Mouse (Mus musculus) gastrocnemius, adult 2 months (tissue): ENCODE data around the gene Hras. TPM values are rescaled to one million over a fixed set of nuclear protein-coding genes. Genes with fewer than 3 reads are reported as not detected.

Experiments
- DNase-seq: peaks from one replicate; pipeline ENCODE4 v3.0.0; 2022
- H3K27ac ChIP-seq: fragments of 200-600 bp; 2 replicates; pipeline ENCODE4 v1.8.1; 2022; ENCODE audit warnings: mild to moderate bottlenecking
- H3K4me3 ChIP-seq: fragments of 200-600 bp; 2 replicates; pipeline ENCODE4 v1.8.1; 2022; ENCODE audit warnings: mild to moderate bottlenecking, moderate library complexity
- CTCF ChIP-seq: fragments of 200-600 bp; IDR thresholded peaks from 2 replicates; pipeline ENCODE4 v1.8.1; 2022; ENCODE audit warnings: antibody characterized with exemption, mild to moderate bottlenecking, moderate library complexity
- intact Hi-C: fragments of 180-260 bp; cut with DNase I; formaldehyde crosslinking; loops from one replicate; pipeline ENCODE4 v1.15.1; 2025
- total RNA-seq, 2 experiments: library from RNA; stranded (reverse); gene quantifications; 2 replicates each; pipeline ENCODE4 v1.2.3; 2021

Hras gene
- total RNA-seq, 2 experiments from 2014 or later: 117 to 119 TPM

DNA sequence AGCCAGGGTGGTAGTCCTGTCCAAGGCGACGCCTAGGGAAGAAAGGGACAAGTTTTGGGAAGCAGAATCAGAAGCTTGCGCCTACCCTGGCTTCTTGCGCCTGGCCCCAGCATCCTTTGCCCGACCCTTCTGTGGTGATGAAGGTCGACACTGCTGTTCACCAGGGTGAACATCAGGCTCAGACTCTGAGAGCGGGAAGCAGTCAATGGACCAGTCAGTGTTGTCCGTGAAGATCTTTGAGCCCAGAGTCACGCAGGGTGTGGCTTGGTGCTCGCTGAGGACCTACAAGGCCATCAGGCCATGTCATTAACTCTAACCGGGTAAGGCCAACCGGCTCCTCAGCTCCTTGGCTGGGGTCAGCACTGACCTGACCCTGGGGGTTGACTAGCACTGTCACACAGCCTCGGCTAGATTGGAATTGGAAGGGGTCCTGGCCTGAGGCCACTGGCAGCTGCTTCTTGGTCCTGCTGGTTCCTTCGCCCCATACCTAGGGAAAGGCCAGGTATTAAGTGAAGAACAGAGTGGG lies 16.9 kb upstream of the Hras start:
- intact Hi-C loops: no loop called here
- peak; percentile 17 for DNase-seq
- no peak overlapping the region for H3K27ac ChIP-seq
- H3K4me3 ChIP-seq: no peak overlapping the region
- TF ChIP-seq CTCF: no peak

DNA sequence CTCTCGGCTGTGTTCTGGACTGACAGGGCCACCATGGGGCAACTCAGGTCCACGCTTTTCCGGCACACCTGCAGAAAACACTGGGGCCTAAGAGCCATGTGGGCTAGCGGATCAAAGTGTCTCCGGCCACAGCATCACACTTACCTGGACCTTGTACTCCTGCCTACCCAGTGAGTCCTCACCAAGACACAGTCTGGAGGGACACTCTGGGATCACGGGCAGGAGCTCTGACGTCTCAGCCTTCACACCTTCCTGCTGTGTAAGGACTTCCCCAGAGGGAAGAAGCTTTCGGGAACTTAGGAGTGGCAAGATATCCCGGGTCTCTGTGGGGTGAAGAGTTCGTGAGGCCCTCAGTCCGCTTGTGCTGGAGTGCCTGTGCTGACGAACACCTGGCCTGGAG lies 16.3 kb upstream of the Hras start:
- H3K4me3 ChIP-seq: no peak overlapping the region
- H3K27ac ChIP-seq: no peak overlapping the region
- intact Hi-C loops: no loop called here

DNA sequence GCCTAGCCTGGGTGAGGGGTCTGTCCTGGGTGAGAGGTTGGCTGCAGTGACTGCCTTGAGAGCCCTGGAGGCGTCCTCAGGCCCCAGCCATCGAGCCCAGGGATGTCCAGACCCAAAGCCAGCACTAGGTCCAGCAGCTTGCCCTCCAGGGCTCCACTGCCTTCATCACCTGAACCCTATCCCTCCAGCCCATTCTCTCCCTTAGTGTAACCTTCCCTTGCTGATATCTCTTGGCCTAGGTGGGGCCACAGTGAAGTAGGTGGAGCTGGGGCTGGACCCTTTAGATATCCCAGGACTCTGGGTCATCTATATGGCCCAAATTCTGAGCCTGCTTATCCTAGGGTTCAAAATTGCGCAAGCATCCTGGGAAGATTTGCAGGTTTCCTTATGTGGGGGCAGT lies 15.7 kb upstream of the Hras start:
- no peak overlapping the region for H3K4me3 ChIP-seq
- TF ChIP-seq CTCF: no peak

More for the DNA sequence above, 16.3 kb upstream of the Hras start:
- peak; percentile 6 for DNase-seq
- no peak for TF ChIP-seq CTCF

DNA sequence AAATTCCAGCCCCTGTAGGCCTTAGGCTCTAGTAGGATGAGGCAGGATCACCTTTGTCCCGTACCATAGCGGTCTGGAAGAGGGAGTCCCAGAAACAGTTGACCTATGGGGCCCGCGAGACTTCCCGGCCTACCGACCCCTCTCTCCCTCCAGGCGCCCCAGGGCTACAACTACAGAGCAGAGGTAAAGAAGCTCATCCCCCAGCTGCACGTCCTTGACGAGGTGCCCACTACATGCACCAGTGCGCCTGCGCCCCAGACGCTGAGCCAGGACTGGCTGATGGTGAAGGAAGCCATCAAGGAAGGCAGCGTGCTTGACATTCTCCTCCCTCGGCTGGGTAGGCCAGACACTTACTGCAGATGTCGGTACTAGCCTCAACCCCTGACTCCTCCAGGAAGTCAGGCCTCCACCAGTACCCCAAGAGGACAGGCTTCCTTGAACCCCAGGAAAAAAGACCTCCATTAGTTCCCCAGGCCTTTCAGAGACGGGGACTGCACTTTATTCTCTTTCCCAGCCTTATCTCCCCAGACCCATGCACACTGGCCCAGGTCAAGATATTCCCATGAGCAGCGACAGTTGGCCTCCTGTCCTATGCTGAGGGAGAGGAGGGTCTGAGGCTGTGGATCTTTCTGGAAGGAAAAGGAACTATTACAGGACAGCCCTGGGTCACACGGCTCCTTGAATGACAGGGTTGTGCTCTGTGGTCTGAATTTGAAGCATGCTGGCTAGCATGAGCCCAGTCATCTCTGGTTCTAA lies 12.6 kb upstream of the Hras start:
- no peak overlapping the region for H3K4me3 ChIP-seq
- intact Hi-C loops: no loop called here
- H3K27ac ChIP-seq: no peak overlapping the region
- TF ChIP-seq CTCF: no peak
- peak; percentile 13 for DNase-seq

More for the DNA sequence above, 15.7 kb upstream of the Hras start:
- intact Hi-C loops: no loop called here
- DNase-seq: no peak
- H3K27ac ChIP-seq: no peak overlapping the region

DNA sequence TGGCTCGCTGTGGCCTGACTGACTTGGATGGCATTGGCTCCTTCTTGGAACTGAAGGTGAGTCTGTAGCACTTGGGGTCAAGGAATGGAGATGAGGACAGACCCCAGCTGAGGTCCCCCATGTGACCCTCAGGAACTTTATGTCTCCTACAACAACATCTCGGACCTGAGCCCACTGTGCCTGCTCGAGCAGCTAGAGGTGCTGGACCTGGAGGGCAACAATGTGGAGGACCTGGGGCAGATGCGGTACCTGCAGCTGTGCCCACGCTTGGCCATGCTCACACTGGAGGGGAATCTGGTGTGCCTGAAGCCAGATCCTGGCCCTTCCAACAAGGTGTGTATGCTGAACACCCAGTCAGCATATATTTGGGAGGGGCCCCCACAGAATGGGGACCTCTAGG lies 11.7 kb upstream of the Hras start:
- intact Hi-C loops: no loop called here
- TF ChIP-seq CTCF: no peak
- H3K27ac ChIP-seq: no peak overlapping the region
- no peak overlapping the region for H3K4me3 ChIP-seq
- peak; percentile 10 for DNase-seq

DNA sequence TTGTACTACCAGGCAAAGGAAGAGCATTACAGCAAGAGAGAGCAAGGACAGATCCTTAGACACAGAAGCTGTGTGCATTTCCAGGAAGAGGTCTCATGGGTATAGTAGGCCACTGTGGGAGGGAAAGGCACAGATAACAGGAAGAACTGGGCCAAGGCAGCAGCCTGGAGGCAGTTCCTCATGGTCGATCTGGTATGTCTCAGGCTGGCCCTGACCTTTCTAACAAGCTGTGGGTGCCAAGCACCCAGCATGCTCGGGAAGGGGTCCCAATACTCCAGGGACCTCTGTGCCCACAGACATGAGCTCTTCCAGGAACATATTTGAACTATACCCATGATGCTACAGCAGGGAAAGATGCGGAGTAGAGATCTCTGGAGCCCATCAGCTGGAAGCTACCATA lies 10.7 kb upstream of the Hras start:
- Histone ChIP-seq H3K27ac (no peak overlapping the region), H3K4me3 (no peak overlapping the region)
- DNase-seq: peak; percentile 4
- intact Hi-C loops: no loop called here
- no peak for TF ChIP-seq CTCF

DNA sequence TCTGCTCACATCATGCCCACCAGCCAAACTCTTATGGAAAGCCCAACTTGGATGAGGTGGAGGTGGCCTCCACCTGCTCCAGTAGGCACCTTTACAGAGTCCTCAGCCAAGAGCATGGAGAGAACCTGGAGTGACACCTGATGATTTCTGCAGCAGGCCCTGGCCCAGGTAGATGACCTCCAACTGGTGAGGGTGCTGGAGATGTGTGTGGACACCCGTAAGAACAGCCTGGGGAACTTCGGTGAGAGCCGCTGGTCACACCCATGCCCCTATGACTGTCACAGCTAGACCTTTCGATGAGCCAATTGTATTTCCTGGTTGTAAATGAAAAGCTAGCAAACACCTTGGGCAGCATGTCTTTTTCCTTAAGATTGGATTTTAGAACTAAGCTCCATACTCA lies 4.3 kb upstream of the Hras start:
- intact Hi-C loops: no loop called here

DNA sequence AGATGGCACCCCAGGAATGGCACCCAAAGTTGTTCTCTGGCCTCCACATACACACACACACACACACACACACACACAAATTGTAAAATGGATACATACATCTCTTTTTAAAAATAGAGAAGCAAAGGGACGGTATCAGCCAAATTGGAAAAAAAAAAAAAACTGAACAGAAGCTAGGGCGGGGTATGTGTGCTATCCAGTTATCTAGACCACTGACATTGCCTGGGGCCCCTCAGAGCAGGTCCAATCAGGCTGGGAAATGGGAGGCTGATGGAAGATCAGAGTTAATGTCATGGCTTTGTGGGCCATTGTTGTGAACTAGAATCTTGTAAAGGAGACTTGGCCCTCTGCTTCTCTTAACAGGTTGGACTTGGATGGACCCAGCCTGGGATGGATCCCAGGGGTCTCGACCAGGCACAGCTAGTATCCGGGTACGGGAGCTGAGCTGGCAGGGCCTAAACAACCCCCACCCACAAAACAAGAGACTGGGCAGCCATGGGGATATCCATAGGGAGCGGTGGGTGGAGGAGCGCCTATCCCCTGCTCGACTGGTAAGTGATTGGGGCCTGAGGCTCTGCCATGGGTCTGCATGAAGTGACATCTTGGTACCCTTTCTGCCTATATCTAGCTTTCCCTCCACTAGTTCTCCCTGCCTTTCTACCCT lies 2.9 kb upstream of the Hras start:
- Histone ChIP-seq H3K27ac (no peak overlapping the region), H3K4me3 (no peak overlapping the region)
- TF ChIP-seq CTCF: no peak
- no peak for DNase-seq
- intact Hi-C loops: no loop called here

More for the DNA sequence above, 4.3 kb upstream of the Hras start:
- Histone ChIP-seq H3K4me3 (no peak overlapping the region), H3K27ac (no peak overlapping the region)
- no peak for DNase-seq
- no peak for TF ChIP-seq CTCF

DNA sequence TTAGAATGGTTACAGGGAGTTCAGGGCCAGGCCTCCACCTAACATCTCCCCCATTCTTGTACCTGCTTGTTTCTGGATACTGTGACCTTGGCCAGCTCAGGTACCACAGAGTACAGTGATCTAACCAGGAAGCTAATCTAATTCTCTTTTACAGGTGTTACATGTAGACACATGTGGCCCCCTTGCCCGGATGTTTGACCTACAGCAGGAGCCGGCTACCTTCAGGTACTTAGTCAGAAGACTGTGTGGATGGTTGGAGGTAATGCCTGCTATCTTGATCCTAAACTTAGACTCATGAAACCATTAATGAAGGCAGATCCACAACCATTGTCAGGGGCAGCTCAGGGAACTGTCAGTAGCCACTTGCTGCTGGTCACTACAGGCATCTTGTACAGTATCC lies 1.9 kb upstream of the Hras start:
- no peak for TF ChIP-seq CTCF
- Histone ChIP-seq H3K4me3 (no peak overlapping the region), H3K27ac (no peak overlapping the region)
- intact Hi-C loops: no loop called here
- DNase-seq: no peak

DNA sequence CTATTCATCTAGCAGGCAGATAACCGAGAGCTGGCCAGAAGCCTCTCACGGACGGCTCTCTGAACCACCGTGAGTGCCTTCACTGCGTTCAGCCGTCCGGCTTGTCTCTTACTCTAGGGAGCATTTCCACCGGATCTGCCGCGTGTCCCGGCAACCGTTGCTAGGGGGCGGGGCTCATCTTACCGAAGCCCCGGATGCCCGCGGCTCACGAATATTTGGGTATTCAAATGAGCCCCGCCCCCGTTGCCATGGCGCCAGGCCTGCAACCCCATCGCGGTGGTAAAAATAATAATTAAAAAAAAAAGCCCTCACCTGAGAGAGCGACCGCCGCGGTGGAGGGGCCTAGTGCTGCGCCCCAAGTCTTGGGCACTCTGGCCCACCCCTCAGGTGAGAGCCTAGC lies 1.0 kb upstream of the Hras start:
- H3K27ac ChIP-seq: peak overlapping the region; percentile 88
- intact Hi-C loops: loop anchor here (5.0 kb wide), 1 partner anchor 103 kb away; no protein-coding TSS in a partner anchor
- no peak for TF ChIP-seq CTCF
- peak; percentile 86 for DNase-seq
- peak overlapping the region; percentile 76 for H3K4me3 ChIP-seq

DNA sequence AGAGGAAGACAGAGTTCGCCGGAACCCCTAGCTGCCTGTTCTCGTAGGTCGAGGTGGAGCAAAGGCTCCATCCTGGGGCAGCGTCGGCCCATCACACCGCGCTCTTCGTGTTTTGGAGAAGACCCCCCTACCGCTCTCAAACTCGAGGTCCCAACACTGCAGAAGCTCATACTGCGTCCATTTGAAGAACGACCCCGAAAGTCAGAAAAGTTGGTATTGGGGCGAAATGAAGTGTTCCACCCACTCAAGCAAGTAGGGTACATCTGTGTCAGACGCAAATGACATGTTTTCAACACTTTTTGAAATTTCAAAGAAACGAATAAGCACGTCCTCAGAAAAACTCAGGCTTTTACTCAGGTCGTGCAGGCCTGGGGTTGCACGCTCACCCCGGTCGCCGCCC lies 604 bp upstream of the Hras start:
- intact Hi-C loops: loop anchor here (5.0 kb wide), 1 partner anchor 102 kb away; no protein-coding TSS in a partner anchor
- DNase-seq: no peak
- no peak for TF ChIP-seq CTCF
- Histone ChIP-seq H3K4me3 (peak overlapping the region; percentile 76), H3K27ac (peak overlapping the region; percentile 88)

DNA sequence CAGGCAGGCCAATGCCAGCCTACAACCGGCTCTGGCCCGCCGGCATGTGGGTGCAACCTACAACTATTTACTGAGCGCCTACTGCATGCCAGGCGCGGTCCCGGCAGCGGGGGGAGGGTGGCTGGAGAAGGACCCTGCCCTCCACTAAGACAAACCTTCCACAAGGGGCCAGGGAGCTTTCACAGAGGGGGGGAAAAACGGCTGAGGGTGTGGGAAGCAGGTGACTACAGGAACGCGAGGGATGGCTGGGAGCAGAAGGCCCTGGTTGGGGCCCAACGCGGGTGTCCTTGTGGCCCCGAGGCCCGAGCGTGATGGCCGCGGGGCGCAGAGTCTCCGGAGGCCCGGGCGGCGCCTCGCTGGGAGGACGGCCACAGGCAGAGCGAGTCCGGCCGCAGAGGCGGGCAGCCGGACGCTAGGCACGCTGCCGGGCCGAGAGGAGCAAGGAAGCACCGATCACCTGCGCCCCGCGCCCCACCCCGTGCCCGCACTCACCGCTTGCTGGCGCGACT lies 403 bp downstream of the Hras start:
- peak overlapping the region; percentile 96 for H3K27ac ChIP-seq
- peak; percentile 70 for DNase-seq
- TF ChIP-seq CTCF: no peak
- intact Hi-C loops: loop anchor here (5.0 kb wide), 1 partner anchor 101 kb away; no protein-coding TSS in a partner anchor
- peak overlapping the region; percentile 76 for H3K4me3 ChIP-seq

DNA sequence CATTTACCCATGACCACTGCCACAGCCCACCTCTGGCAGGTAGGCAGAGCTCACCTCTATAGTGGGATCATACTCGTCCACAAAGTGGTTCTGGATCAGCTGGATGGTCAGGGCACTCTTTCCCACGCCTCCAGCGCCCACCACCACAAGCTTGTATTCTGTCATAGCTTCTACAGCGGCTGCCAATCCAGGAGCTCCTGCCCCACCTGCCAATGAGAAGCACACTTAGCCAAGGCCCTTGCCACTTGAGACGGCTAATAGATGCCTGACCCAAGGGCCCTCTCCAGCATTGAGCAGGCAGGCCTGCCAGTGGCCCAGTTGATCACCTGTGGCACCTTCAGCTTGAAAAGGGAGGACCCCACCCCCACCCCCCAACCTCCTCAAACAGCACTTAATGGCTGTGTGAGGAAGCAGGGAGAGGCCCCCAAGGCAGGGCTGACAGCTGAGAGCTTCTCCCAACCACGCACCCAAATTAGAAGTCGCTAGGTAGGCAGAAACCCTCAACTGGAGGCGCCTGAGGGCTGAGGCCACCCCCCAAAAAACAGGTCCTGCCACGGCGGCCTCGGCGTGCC lies 943 bp downstream of the Hras start:
- H3K27ac ChIP-seq: peak overlapping the region; percentile 96
- intact Hi-C loops: loop anchor here (5.0 kb wide), 1 partner anchor 101 kb away; no protein-coding TSS in a partner anchor
- peak; percentile 68 for DNase-seq
- H3K4me3 ChIP-seq: peak overlapping the region; percentile 76
- no peak for TF ChIP-seq CTCF
